Mouse (Mus musculus) olfactory bulb, adult 2 months (tissue): Measurements from ENCODE around the gene Lrguk.

ENCODE experiments used
- CTCF ChIP-seq: fragments of 200-500 bp; IDR thresholded peaks from 2 replicates; pipeline ENCODE4 v1.5.1; 2012; ENCODE audit warnings: low read depth, mild to moderate bottlenecking, low read length, moderate library complexity; ENCODE audit not compliant: insufficient read depth
- POLR2A ChIP-seq: fragments of 200-500 bp; IDR thresholded peaks from 2 replicates; pipeline ENCODE4 v1.6.1; 2012; ENCODE audit warnings: mild to moderate bottlenecking, low read depth, low read length, moderate library complexity; ENCODE audit not compliant: insufficient read depth

DNA sequence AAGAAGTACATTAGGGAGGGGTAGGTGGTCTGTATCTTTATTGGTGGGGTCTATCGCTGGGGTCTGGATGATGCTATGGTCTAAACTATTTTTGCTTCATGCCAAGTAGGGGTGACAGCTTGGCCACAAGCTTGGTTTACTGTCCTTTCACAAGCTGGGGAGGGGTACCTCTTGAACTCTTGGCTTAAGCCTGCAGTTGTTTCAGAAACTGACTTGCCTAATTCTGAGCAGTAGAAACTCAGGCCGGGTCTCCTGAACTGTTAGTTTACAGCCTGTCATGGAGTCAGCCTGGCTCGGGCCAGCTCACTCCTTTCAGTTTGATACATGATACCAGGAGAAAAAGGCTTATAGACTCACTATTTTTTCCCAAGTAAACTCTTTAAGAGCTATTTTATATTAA lies 109.1 kb downstream of the Lrguk start:
- TF ChIP-seq CTCF (no peak), POLR2A (no peak)
